Mouse (Mus musculus): ENCODE results near the gene Dennd5a. TPM values are rescaled to one million over a fixed set of nuclear protein-coding genes. Genes with fewer than 3 reads are reported as not detected.

Gene Dennd5a
- polyA plus RNA-seq, 1 experiment from 2014 or later: 27.3 TPM

- no peak overlapping the region for H3K9ac ChIP-seq (ENCODE audit: low read length)
Measured at GRCm38 (mm10) chr7:109863561-109863960, 96.7 kb downstream of the Dennd5a start.

GRCm38 (mm10) chr7:109860162-109860561 lies 100.1 kb downstream of the Dennd5a start:
- H3K27me3 ChIP-seq (ENCODE audit: control insufficient read depth, insufficient read depth, low read length): peaks cover 13% of the 10 kb centered on the region; the same call in 1 of the 2 replicates
- H3K36me3 ChIP-seq (ENCODE audit: control insufficient read depth, insufficient read depth, low read length): no peaks in the 10 kb centered on the region
- no peak for ATAC-seq (ENCODE audit: insufficient read depth, low FRiP score)
- H3K4me2 ChIP-seq (ENCODE audit: low read depth, low read length): no peak overlapping the region
- no peaks in the 10 kb centered on the region for H3K9me3 ChIP-seq (replicated peaks; ENCODE audit: control insufficient read depth, low read length)
- no peak overlapping the region for H3K4me3 ChIP-seq (replicated peaks; ENCODE audit: low read length)
- H3K4me1 ChIP-seq (ENCODE audit: control insufficient read depth, insufficient read depth, low read length): no peaks in the 10 kb centered on the region
- WGBS: 79% methylated on average over 7 of the region's 7 CpGs
- H3K27ac ChIP-seq (ENCODE audit: low read length): no peak overlapping the region
- H3K9ac ChIP-seq (ENCODE audit: low read length): no peak overlapping the region

More at GRCm38 (mm10) chr7:109863561-109863960, 96.7 kb downstream of the Dennd5a start:
- WGBS: 32% methylated on average over 4 of the region's 4 CpGs
- no peaks in the 10 kb centered on the region for H3K9me3 ChIP-seq (replicated peaks; ENCODE audit: control insufficient read depth, low read length)
- no peaks in the 10 kb centered on the region for H3K36me3 ChIP-seq (ENCODE audit: control insufficient read depth, insufficient read depth, low read length)
- no peak overlapping the region for H3K4me2 ChIP-seq (ENCODE audit: low read depth, low read length)
- H3K4me1 ChIP-seq (ENCODE audit: control insufficient read depth, insufficient read depth, low read length): no peaks in the 10 kb centered on the region
- no peak overlapping the region for H3K27ac ChIP-seq (ENCODE audit: low read length)
- no peak for ATAC-seq (ENCODE audit: insufficient read depth, low FRiP score)
- no peak overlapping the region for H3K4me3 ChIP-seq (replicated peaks; ENCODE audit: low read length)
- H3K27me3 ChIP-seq (ENCODE audit: control insufficient read depth, insufficient read depth, low read length): peaks cover 15% of the 10 kb centered on the region; the same call in 1 of the 2 replicates

GRCm38 (mm10) chr7:109859354-109859753 lies 100.9 kb downstream of the Dennd5a start:
- ATAC-seq (ENCODE audit: insufficient read depth, low FRiP score): peak; percentile 72; the same call in 1 of the 2 replicates
- Histone ChIP-seq H3K4me2 (ENCODE audit: low read depth, low read length) (no peak overlapping the region), H3K27me3 (ENCODE audit: control insufficient read depth, insufficient read depth, low read length) (peaks cover 5% of the 10 kb centered on the region; the same call in 1 of the 2 replicates), H3K4me3 (replicated peaks; ENCODE audit: low read length) (no peak overlapping the region), H3K27ac (ENCODE audit: low read length) (no peak overlapping the region), H3K9me3 (replicated peaks; ENCODE audit: control insufficient read depth, low read length) (no peaks in the 10 kb centered on the region), H3K4me1 (ENCODE audit: control insufficient read depth, insufficient read depth, low read length) (no peaks in the 10 kb centered on the region), H3K9ac (ENCODE audit: low read length) (no peak overlapping the region), H3K36me3 (ENCODE audit: control insufficient read depth, insufficient read depth, low read length) (no peaks in the 10 kb centered on the region)
- whole genome bisulfite sequencing: 35% methylated on average over 6 of the region's 6 CpGs

- H3K36me3 ChIP-seq (ENCODE audit: control insufficient read depth, insufficient read depth, low read length): no peaks in the 10 kb centered on the region
- H3K27ac ChIP-seq (ENCODE audit: low read length): no peak overlapping the region
- H3K4me3 ChIP-seq (replicated peaks; ENCODE audit: low read length): no peak overlapping the region
- ATAC-seq (ENCODE audit: insufficient read depth, low FRiP score): peak; percentile 82
- no peak overlapping the region for H3K4me2 ChIP-seq (ENCODE audit: low read depth, low read length)
- H3K9ac ChIP-seq (ENCODE audit: low read length): 0 out of 2 replicates have a peak overlapping the region, but pooled peaks have one; percentile 8
- H3K27me3 ChIP-seq (ENCODE audit: control insufficient read depth, insufficient read depth, low read length): no peaks in the 10 kb centered on the region
- 16% methylated on average over 7 of the region's 7 CpGs for WGBS
- H3K9me3 ChIP-seq (replicated peaks; ENCODE audit: control insufficient read depth, low read length): no peaks in the 10 kb centered on the region
- peaks cover 4% of the 10 kb centered on the region; the same call in 1 of the 2 replicates for H3K4me1 ChIP-seq (ENCODE audit: control insufficient read depth, insufficient read depth, low read length)
Measured at GRCm38 (mm10) chr7:109852752-109853212, 107.5 kb downstream of the Dennd5a start.

GRCm38 (mm10) chr7:109852017-109852416 lies 108.3 kb downstream of the Dennd5a start:
- ATAC-seq (ENCODE audit: insufficient read depth, low FRiP score): no peak
- WGBS: 80% methylated on average over 7 of the region's 7 CpGs
- peaks cover 4% of the 10 kb centered on the region; the same call in 1 of the 2 replicates for H3K4me1 ChIP-seq (ENCODE audit: control insufficient read depth, insufficient read depth, low read length)
- no peak overlapping the region for H3K27ac ChIP-seq (ENCODE audit: low read length)
- H3K4me3 ChIP-seq (replicated peaks; ENCODE audit: low read length): no peak overlapping the region
- H3K36me3 ChIP-seq (ENCODE audit: control insufficient read depth, insufficient read depth, low read length): no peaks in the 10 kb centered on the region
- H3K27me3 ChIP-seq (ENCODE audit: control insufficient read depth, insufficient read depth, low read length): no peaks in the 10 kb centered on the region
- no peak overlapping the region for H3K4me2 ChIP-seq (ENCODE audit: low read depth, low read length)
- no peak overlapping the region for H3K9ac ChIP-seq (ENCODE audit: low read length)
- no peaks in the 10 kb centered on the region for H3K9me3 ChIP-seq (replicated peaks; ENCODE audit: control insufficient read depth, low read length)

GRCm38 (mm10) chr7:109850531-109850930 lies 109.7 kb downstream of the Dennd5a start:
- Histone ChIP-seq H3K27me3 (ENCODE audit: control insufficient read depth, insufficient read depth, low read length) (no peaks in the 10 kb centered on the region), H3K9me3 (replicated peaks; ENCODE audit: control insufficient read depth, low read length) (no peaks in the 10 kb centered on the region), H3K4me1 (ENCODE audit: control insufficient read depth, insufficient read depth, low read length) (peaks cover 4% of the 10 kb centered on the region; the same call in 1 of the 2 replicates), H3K36me3 (ENCODE audit: control insufficient read depth, insufficient read depth, low read length) (no peaks in the 10 kb centered on the region), H3K9ac (ENCODE audit: low read length) (no peak overlapping the region), H3K4me2 (ENCODE audit: low read depth, low read length) (no peak overlapping the region), H3K4me3 (replicated peaks; ENCODE audit: low read length) (no peak overlapping the region), H3K27ac (ENCODE audit: low read length) (no peak overlapping the region)
- ATAC-seq (ENCODE audit: insufficient read depth, low FRiP score): no peak
- 73% methylated on average over 3 of the region's 3 CpGs for WGBS

GRCm38 (mm10) chr7:109849750-109850434 lies 110.4 kb downstream of the Dennd5a start:
- Histone ChIP-seq H3K4me3 (replicated peaks; ENCODE audit: low read length) (no peak overlapping the region), H3K4me2 (ENCODE audit: low read depth, low read length) (no peak overlapping the region), H3K4me1 (ENCODE audit: control insufficient read depth, insufficient read depth, low read length) (peaks cover 4% of the 10 kb centered on the region; the same call in 1 of the 2 replicates), H3K36me3 (ENCODE audit: control insufficient read depth, insufficient read depth, low read length) (no peaks in the 10 kb centered on the region), H3K27ac (ENCODE audit: low read length) (no peak overlapping the region), H3K9me3 (replicated peaks; ENCODE audit: control insufficient read depth, low read length) (no peaks in the 10 kb centered on the region), H3K9ac (ENCODE audit: low read length) (no peak overlapping the region), H3K27me3 (ENCODE audit: control insufficient read depth, insufficient read depth, low read length) (no peaks in the 10 kb centered on the region)
- no peak for ATAC-seq (ENCODE audit: insufficient read depth, low FRiP score)
- WGBS: 63% methylated on average over 8 of the region's 8 CpGs

GRCm38 (mm10) chr7:109848867-109849733 lies 111.2 kb downstream of the Dennd5a start:
- Histone ChIP-seq H3K4me1 (ENCODE audit: control insufficient read depth, insufficient read depth, low read length) (peaks cover 4% of the 10 kb centered on the region; the same call in 1 of the 2 replicates), H3K4me2 (ENCODE audit: low read depth, low read length) (no peak overlapping the region), H3K27ac (ENCODE audit: low read length) (no peak overlapping the region), H3K9ac (ENCODE audit: low read length) (no peak overlapping the region), H3K27me3 (ENCODE audit: control insufficient read depth, insufficient read depth, low read length) (no peaks in the 10 kb centered on the region), H3K36me3 (ENCODE audit: control insufficient read depth, insufficient read depth, low read length) (no peaks in the 10 kb centered on the region), H3K4me3 (replicated peaks; ENCODE audit: low read length) (no peak overlapping the region), H3K9me3 (replicated peaks; ENCODE audit: control insufficient read depth, low read length) (no peaks in the 10 kb centered on the region)
- WGBS: 48% methylated on average over 11 of the region's 11 CpGs
- ATAC-seq (ENCODE audit: insufficient read depth, low FRiP score): no peak

- Histone ChIP-seq H3K9ac (ENCODE audit: low read length) (no peak overlapping the region), H3K9me3 (replicated peaks; ENCODE audit: control insufficient read depth, low read length) (no peaks in the 10 kb centered on the region), H3K27me3 (ENCODE audit: control insufficient read depth, insufficient read depth, low read length) (no peaks in the 10 kb centered on the region), H3K4me3 (replicated peaks; ENCODE audit: low read length) (no peak overlapping the region), H3K27ac (ENCODE audit: low read length) (no peak overlapping the region), H3K36me3 (ENCODE audit: control insufficient read depth, insufficient read depth, low read length) (no peaks in the 10 kb centered on the region), H3K4me2 (ENCODE audit: low read depth, low read length) (no peak overlapping the region), H3K4me1 (ENCODE audit: control insufficient read depth, insufficient read depth, low read length) (no peaks in the 10 kb centered on the region)
- ATAC-seq (ENCODE audit: insufficient read depth, low FRiP score): no peak
- 68% methylated on average over 6 of the region's 6 CpGs for WGBS
Measured at GRCm38 (mm10) chr7:109844100-109844499, 116.2 kb downstream of the Dennd5a start.
